Mouse (Mus musculus): Measurements from ENCODE around the gene Icam2. TPM values are rescaled to one million over a fixed set of nuclear protein-coding genes. Genes with fewer than 3 reads are reported as not detected.
"Not testable (repeated sequence)": the region's sequence is repeated elsewhere in the genome, so short reads cannot be mapped to it uniquely, and the experiment has no call there.

Icam2 gene
- polyA plus RNA-seq, 1 experiment from 2014 or later = 24.5 TPM

DNA sequence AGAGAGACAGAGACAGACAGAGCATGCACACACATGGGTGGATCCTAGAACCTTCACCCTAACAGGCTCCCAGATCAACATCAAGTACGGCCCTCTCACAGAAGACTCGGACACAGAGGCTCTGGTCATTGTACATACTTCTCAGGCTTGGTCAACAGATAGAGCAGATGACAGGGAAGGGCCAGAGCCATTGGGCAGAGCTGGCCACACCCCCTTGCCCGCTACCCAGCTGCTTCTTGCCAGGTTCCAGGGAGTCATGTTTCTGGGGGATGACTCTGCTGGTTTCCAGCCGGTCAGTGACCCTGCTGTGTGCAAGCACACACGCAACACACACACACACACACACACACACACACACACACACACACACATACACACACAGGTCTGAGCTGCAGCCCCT, 37.0 kb downstream of the Icam2 start:
- DNase-seq (ENCODE audit: low spot score) (no peak), ATAC-seq (ENCODE audit: insufficient number of reproducible peaks, low FRiP score, low TSS enrichment, low read depth) (0 out of 2 replicates have a peak, but pooled peaks have one; percentile 47)
- 35% methylated on average over 5 of the region's 5 CpGs for WGBS
- Histone ChIP-seq H3K9ac (ENCODE audit: low read length) (no peak overlapping the region), H3K4me3 (ENCODE audit: low read depth, low read length) (no peak overlapping the region), H3K4me2 (ENCODE audit: low read depth, severe bottlenecking) (no peak overlapping the region), H3K27ac (replicated peaks; ENCODE audit: low read depth, low read length) (no peak overlapping the region), H3K36me3 (ENCODE audit: control insufficient read depth, insufficient read depth, low read length) (no peaks in the 10 kb centered on the region), H3K27me3 (ENCODE audit: control insufficient read depth, insufficient read depth, low read length) (no peaks in the 10 kb centered on the region), H3K9me3 (ENCODE audit: control insufficient read depth, low read length) (no peaks in the 10 kb centered on the region), H3K4me1 (ENCODE audit: control insufficient read depth, insufficient read depth, low read length) (no peaks in the 10 kb centered on the region)

DNA sequence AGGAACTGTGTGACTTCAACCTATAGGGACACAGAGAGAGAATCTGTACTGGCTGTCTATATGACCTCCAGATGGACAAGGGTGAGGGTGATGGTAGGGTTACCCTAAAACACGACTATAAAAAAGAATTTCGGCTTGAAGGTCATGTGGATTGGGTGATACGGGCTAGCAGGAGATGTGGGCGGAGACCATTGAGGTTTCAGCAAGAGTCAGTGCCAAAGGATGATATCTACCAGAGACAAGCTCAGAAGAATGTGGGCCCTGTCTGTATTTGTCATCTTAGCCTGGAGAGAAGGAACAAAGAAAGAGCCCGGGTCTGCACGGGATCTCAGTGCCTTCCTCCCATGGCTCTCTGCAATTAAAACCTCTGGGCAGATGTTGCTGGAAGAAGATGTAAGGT, 38.1 kb downstream of the Icam2 start:
- DNase-seq (ENCODE audit: low spot score) (no peak), ATAC-seq (ENCODE audit: insufficient number of reproducible peaks, low FRiP score, low TSS enrichment, low read depth) (no peak)
- no peak overlapping the region for H3K4me3 ChIP-seq (ENCODE audit: low read depth, low read length)
- WGBS = 86% methylated on average over 6 of the region's 6 CpGs
- H3K9me3 ChIP-seq (ENCODE audit: control insufficient read depth, low read length) = no peaks in the 10 kb centered on the region
- H3K4me1 ChIP-seq (ENCODE audit: control insufficient read depth, insufficient read depth, low read length) = no peaks in the 10 kb centered on the region
- no peak overlapping the region for H3K9ac ChIP-seq (ENCODE audit: low read length)
- H3K27ac ChIP-seq (replicated peaks; ENCODE audit: low read depth, low read length) = no peak overlapping the region
- no peaks in the 10 kb centered on the region for H3K36me3 ChIP-seq (ENCODE audit: control insufficient read depth, insufficient read depth, low read length)
- no peak overlapping the region for H3K4me2 ChIP-seq (ENCODE audit: low read depth, severe bottlenecking)
- no peaks in the 10 kb centered on the region for H3K27me3 ChIP-seq (ENCODE audit: control insufficient read depth, insufficient read depth, low read length)

DNA sequence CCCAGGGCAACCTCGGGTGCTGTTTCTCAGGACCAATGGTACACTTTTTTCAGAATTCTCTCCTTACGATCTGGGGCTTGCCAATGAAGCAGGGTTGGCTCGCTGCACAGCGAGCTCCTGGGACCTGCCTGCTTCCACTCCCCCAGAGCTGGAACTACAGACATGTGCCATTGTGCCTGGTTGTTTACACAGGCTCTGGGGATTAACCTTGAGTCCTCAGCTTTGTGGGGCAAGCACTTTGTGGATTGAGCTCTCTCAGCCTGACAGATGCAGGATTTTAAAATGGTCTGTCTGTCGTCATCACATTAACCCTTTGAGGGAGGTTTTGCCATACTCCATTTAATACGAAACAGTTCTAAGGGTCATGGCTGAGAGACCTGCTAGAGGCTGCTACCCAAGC, 43.0 kb downstream of the Icam2 start:
- Histone ChIP-seq H3K27ac (replicated peaks; ENCODE audit: low read depth, low read length) (no peak overlapping the region), H3K27me3 (ENCODE audit: control insufficient read depth, insufficient read depth, low read length) (no peaks in the 10 kb centered on the region), H3K9ac (ENCODE audit: low read length) (no peak overlapping the region), H3K36me3 (ENCODE audit: control insufficient read depth, insufficient read depth, low read length) (no peaks in the 10 kb centered on the region), H3K4me2 (ENCODE audit: low read depth, severe bottlenecking) (no peak overlapping the region), H3K4me3 (ENCODE audit: low read depth, low read length) (no peak overlapping the region), H3K4me1 (ENCODE audit: control insufficient read depth, insufficient read depth, low read length) (no peaks in the 10 kb centered on the region), H3K9me3 (ENCODE audit: control insufficient read depth, low read length) (no peaks in the 10 kb centered on the region)
- DNase-seq (ENCODE audit: low spot score) = no peak
- ATAC-seq (ENCODE audit: insufficient number of reproducible peaks, low FRiP score, low TSS enrichment, low read depth) = no peak
- 55% methylated on average over 6 of the region's 6 CpGs for WGBS

DNA sequence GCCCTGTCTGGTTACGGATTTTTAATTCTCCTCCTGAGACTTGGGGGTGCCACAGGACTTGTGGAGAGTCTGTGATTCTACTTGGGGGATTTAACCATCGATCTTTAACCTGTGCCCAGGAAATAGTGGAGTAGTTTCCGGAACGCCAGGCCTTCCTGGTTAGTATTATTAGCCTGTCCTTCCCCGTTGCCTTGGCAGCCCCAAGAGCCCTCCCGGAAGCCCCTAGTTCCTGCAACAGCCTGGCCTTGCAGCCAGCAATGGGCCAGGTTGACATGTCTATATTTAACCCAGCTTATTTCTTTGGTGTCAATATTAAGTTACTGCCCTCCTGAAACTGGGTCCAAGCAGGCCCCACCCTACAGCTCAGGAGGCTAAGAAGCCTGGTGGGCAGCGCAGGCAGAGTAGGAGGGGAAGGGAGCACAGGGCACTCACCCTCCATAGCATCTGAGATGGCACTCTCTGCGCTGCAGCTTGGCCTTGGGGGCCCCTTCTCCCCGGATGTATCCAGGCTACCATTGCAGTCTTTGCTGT, 46.8 kb downstream of the Icam2 start:
- no peak for DNase-seq (ENCODE audit: low spot score)
- WGBS = 86% methylated on average over 9 of the region's 9 CpGs
- Histone ChIP-seq H3K9ac (ENCODE audit: low read length) (no peak overlapping the region), H3K9me3 (ENCODE audit: control insufficient read depth, low read length) (no peaks in the 10 kb centered on the region), H3K4me2 (ENCODE audit: low read depth, severe bottlenecking) (no peak overlapping the region), H3K4me1 (ENCODE audit: control insufficient read depth, insufficient read depth, low read length) (no peaks in the 10 kb centered on the region), H3K36me3 (ENCODE audit: control insufficient read depth, insufficient read depth, low read length) (no peaks in the 10 kb centered on the region), H3K27ac (replicated peaks; ENCODE audit: low read depth, low read length) (no peak overlapping the region), H3K27me3 (ENCODE audit: control insufficient read depth, insufficient read depth, low read length) (no peaks in the 10 kb centered on the region), H3K4me3 (ENCODE audit: low read depth, low read length) (no peak overlapping the region)
- ATAC-seq (ENCODE audit: insufficient number of reproducible peaks, low FRiP score, low TSS enrichment, low read depth) = no peak

DNA sequence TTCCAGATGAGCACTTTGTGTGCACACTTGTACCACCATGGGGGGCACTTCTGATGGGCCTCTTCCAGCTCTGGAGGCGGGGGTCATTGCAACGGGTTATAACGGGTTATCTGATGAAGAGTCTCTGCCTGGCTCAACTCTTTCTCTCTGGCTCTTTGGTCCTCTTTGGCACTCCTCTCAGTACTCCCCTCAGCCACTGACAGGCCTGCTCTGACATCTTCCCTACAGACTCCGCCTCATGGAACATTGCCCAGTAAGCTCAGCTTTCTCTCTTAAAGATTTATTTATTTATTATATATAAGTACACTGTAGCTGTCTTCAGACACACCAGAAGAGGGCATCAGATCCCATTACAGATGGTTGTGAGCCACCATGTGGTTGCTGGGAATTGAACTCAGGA, 48.6 kb downstream of the Icam2 start:
- H3K9ac ChIP-seq (ENCODE audit: low read length); H3K4me2 ChIP-seq (ENCODE audit: low read depth, severe bottlenecking); H3K27ac ChIP-seq (replicated peaks; ENCODE audit: low read depth, low read length); H3K36me3 ChIP-seq (ENCODE audit: control insufficient read depth, insufficient read depth, low read length); H3K4me1 ChIP-seq (ENCODE audit: control insufficient read depth, insufficient read depth, low read length); DNase-seq (ENCODE audit: low spot score); H3K4me3 ChIP-seq (ENCODE audit: low read depth, low read length); H3K9me3 ChIP-seq (ENCODE audit: control insufficient read depth, low read length); ATAC-seq (ENCODE audit: insufficient number of reproducible peaks, low FRiP score, low TSS enrichment, low read depth); H3K27me3 ChIP-seq (ENCODE audit: control insufficient read depth, insufficient read depth, low read length): not testable (repeated sequence)
- WGBS = 90% methylated on average over 4 of the region's 4 CpGs

DNA sequence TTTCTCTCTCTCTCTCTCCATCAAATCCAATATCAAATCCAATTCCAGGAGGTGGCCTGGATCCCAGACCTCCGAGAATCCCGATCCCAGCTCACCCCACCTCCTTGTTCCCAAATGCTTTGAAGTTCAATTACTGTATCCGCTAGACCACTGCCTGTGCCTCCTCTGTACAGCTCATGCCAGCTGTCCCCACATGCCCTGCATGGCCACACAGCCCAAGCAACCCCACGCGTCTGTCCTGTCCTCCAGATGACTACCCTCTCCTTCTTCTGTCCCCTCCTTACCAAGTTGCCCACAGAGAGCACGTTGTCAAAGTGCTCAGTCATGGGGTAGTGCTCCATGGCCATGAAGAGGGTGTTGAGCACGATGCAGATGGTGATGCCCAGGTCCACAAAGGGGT, 49.0 kb downstream of the Icam2 start:
- no peak overlapping the region for H3K27ac ChIP-seq (replicated peaks; ENCODE audit: low read depth, low read length)
- H3K9ac ChIP-seq (ENCODE audit: low read length) = no peak overlapping the region
- H3K9me3 ChIP-seq (ENCODE audit: control insufficient read depth, low read length) = no peaks in the 10 kb centered on the region
- WGBS = 77% methylated on average over 7 of the region's 7 CpGs
- H3K4me3 ChIP-seq (ENCODE audit: low read depth, low read length) = no peak overlapping the region
- H3K4me1 ChIP-seq (ENCODE audit: control insufficient read depth, insufficient read depth, low read length) = 0 out of 2 replicates have a peak, but pooled peaks cover 2% of the 10 kb centered on the region
- no peaks in the 10 kb centered on the region for H3K36me3 ChIP-seq (ENCODE audit: control insufficient read depth, insufficient read depth, low read length)
- DNase-seq (ENCODE audit: low spot score) (no peak), ATAC-seq (ENCODE audit: insufficient number of reproducible peaks, low FRiP score, low TSS enrichment, low read depth) (no peak)
- no peak overlapping the region for H3K4me2 ChIP-seq (ENCODE audit: low read depth, severe bottlenecking)
- H3K27me3 ChIP-seq (ENCODE audit: control insufficient read depth, insufficient read depth, low read length) = no peaks in the 10 kb centered on the region

DNA sequence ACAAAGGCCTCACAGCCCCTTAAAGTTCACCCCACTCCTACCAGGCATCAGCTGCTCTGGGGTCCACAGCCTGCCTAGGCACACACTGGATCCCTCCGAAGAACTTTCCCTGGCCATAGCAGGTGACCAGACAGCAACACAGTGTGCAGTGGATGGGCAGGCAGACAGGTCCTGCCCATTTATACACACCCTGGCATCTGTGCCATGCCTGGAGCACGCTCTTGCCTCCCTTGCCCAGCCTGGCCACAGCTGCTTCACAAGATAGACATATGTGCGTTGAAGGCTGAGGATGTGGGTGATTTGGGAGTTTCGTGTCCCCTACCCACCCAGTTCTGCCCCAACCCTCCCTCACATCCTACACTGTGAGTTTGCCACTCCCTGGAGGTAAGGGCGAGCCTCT, 49.8 kb downstream of the Icam2 start:
- Histone ChIP-seq H3K9ac (ENCODE audit: low read length) (no peak overlapping the region), H3K4me2 (ENCODE audit: low read depth, severe bottlenecking) (no peak overlapping the region), H3K4me1 (ENCODE audit: control insufficient read depth, insufficient read depth, low read length) (0 out of 2 replicates have a peak, but pooled peaks cover 2% of the 10 kb centered on the region), H3K27ac (replicated peaks; ENCODE audit: low read depth, low read length) (no peak overlapping the region), H3K4me3 (ENCODE audit: low read depth, low read length) (no peak overlapping the region), H3K36me3 (ENCODE audit: control insufficient read depth, insufficient read depth, low read length) (no peaks in the 10 kb centered on the region), H3K9me3 (ENCODE audit: control insufficient read depth, low read length) (no peaks in the 10 kb centered on the region), H3K27me3 (ENCODE audit: control insufficient read depth, insufficient read depth, low read length) (no peaks in the 10 kb centered on the region)
- 86% methylated on average over 5 of the region's 5 CpGs for WGBS
- no peak for ATAC-seq (ENCODE audit: insufficient number of reproducible peaks, low FRiP score, low TSS enrichment, low read depth)
- no peak for DNase-seq (ENCODE audit: low spot score)

DNA sequence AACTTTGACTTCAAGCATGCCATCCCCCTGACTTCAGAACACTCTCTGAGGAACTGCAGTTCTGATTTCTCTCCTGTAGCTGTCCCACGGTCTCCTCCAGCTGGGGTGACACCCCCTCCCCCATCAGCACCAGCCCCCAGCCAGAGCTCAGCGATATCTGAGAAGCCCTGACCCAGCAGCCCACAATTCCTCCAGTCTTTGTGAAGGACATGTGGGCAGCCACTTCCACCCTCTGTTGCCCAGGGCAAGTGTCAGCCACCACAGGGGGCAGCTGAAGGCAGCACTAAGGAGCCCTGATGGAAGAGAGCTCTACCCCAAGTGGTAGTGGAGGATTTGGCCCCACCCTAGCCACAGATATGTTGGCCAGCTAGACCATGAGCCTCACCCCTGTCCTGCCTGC, 53.8 kb downstream of the Icam2 start:
- H3K27ac ChIP-seq (replicated peaks; ENCODE audit: low read depth, low read length) = no peak overlapping the region
- no peak for ATAC-seq (ENCODE audit: insufficient number of reproducible peaks, low FRiP score, low TSS enrichment, low read depth)

DNA sequence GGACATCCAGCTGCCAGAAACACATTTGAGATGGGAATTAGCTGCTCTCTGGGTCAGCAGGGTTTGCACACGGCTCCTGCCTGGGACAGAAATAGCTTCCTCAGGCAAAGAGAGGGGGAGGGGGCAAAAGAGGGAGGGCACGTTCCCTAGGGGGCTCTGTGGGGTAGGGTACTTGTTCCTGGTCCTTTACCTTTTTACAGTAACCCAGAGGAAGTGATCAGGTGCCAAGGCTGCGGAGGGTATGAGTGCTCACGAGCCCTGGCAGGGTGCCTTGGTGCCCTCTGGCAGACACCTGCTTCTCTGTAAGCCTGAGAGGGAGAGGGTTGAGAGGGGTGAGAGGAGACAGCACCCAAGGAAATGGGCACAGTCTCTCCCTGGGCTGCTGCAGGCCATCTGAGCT, 55.4 kb downstream of the Icam2 start:
- no peak overlapping the region for H3K4me3 ChIP-seq (ENCODE audit: low read depth, low read length)

More for the DNA sequence above, 53.8 kb downstream of the Icam2 start:
- Histone ChIP-seq H3K9ac (ENCODE audit: low read length) (no peak overlapping the region), H3K27me3 (ENCODE audit: control insufficient read depth, insufficient read depth, low read length) (no peaks in the 10 kb centered on the region), H3K4me2 (ENCODE audit: low read depth, severe bottlenecking) (no peak overlapping the region), H3K9me3 (ENCODE audit: control insufficient read depth, low read length) (no peaks in the 10 kb centered on the region), H3K4me3 (ENCODE audit: low read depth, low read length) (no peak overlapping the region), H3K36me3 (ENCODE audit: control insufficient read depth, insufficient read depth, low read length) (no peaks in the 10 kb centered on the region), H3K4me1 (ENCODE audit: control insufficient read depth, insufficient read depth, low read length) (0 out of 2 replicates have a peak, but pooled peaks cover 2% of the 10 kb centered on the region)
- DNase-seq (ENCODE audit: low spot score) = no peak
- WGBS = 9% methylated on average over 2 of the region's 2 CpGs

More for the DNA sequence above, 55.4 kb downstream of the Icam2 start:
- DNase-seq (ENCODE audit: low spot score) (no peak), ATAC-seq (ENCODE audit: insufficient number of reproducible peaks, low FRiP score, low TSS enrichment, low read depth) (no peak)
- 56% methylated on average over 4 of the region's 4 CpGs for WGBS
- Histone ChIP-seq H3K27ac (replicated peaks; ENCODE audit: low read depth, low read length) (no peak overlapping the region), H3K4me2 (ENCODE audit: low read depth, severe bottlenecking) (no peak overlapping the region), H3K9me3 (ENCODE audit: control insufficient read depth, low read length) (no peaks in the 10 kb centered on the region), H3K4me1 (ENCODE audit: control insufficient read depth, insufficient read depth, low read length) (0 out of 2 replicates have a peak, but pooled peaks cover 2% of the 10 kb centered on the region), H3K36me3 (ENCODE audit: control insufficient read depth, insufficient read depth, low read length) (no peaks in the 10 kb centered on the region), H3K27me3 (ENCODE audit: control insufficient read depth, insufficient read depth, low read length) (no peaks in the 10 kb centered on the region), H3K9ac (ENCODE audit: low read length) (no peak overlapping the region)
